Mouse (Mus musculus): Measurements from ENCODE around the gene Kif5a. TPM values are rescaled to one million over a fixed set of nuclear protein-coding genes. Genes with fewer than 3 reads are reported as not detected.

The Kif5a gene
- polyA plus RNA-seq, 1 experiment: 1.7 TPM

DNA sequence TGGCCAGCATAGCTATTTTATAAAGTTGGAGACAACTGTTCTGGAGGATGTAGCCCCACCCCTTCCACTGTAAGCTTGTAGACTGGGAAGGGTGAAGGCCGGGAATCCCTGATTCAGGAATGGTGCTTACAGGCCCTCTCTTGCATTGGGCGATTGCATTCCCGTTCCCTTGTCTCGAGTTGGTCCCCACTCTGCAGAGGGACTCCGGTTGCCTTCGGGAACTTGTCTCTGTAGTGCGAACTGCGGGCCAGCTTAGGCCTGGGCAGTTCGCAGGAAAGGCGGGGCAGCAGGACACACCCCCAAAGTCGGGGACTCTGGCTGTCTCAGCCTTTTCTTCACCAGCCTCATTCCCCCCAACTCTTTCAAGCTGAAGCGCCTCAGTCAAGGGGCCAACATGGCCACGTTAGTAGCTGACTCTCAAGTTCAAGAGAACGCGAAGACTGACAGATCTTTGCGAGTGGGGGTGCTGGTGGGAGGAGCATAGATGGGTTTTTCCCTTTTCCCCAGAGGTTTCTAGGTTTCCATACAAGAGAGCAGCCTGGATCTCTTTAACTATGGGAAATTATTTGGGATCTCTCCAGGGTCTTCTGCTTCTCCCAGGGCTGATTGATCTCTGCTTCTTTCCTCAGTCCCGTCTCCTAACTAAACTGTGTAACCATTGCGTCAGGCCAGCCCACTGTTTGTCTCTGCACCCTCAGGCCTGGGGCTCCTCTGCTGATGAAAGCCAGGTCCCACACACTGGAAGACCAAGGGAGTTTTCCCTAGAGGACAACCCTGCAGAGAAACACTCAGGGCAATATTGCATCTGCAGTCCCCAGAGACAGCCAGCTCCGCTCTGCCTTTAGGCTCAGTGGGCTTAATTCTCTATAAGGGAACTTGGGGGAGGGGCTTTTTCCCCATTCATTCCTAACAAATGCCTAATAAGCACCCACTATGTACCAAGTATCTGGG is 28.1 kb upstream of the Kif5a start:
- 3% methylated on average over 19 of the region's 19 CpGs for WGBS

GRCm38 (mm10) chr10:127290307-127290929 is 27.3 kb upstream of the Kif5a start:
- peak; percentile 86 for TF ChIP-seq POLR2A (IDR thresholded peaks at IDR 0.05; ENCODE audit: borderline replicate concordance, control insufficient read depth, low read depth, low read length)
- TF ChIP-seq CTCF (IDR thresholded peaks at IDR 0.05; ENCODE audit: control insufficient read depth, insufficient read depth, low read length): no peak; the same call in 1 of the 2 replicates
- WGBS: under 1% methylated on average over 45 of the region's 47 CpGs

More for the DNA sequence above, 28.1 kb upstream of the Kif5a start:
- TF ChIP-seq CTCF (IDR thresholded peaks at IDR 0.05; ENCODE audit: control insufficient read depth, insufficient read depth, low read length): no peak; the same call in 1 of the 2 replicates
- Histone ChIP-seq H3K4me1 (ENCODE audit: control insufficient read depth, insufficient read depth, low read length) (no peaks in the 10 kb centered on the region; the same call in 1 of the 2 replicates), H3K4me3 (replicated peaks; ENCODE audit: control insufficient read depth, low read depth, low read length) (peak overlapping the region; percentile 90), H3K27ac (ENCODE audit: control insufficient read depth, insufficient read depth, low read depth, low read length, poor library complexity) (peak overlapping the region; percentile 78)

GRCm38 (mm10) chr10:127289573-127290191 is 26.5 kb upstream of the Kif5a start:
- Histone ChIP-seq H3K4me1 (ENCODE audit: control insufficient read depth, insufficient read depth, low read length) (no peaks in the 10 kb centered on the region; the same call in 1 of the 2 replicates), H3K27ac (ENCODE audit: control insufficient read depth, insufficient read depth, low read depth, low read length, poor library complexity) (peak overlapping the region; percentile 78), H3K4me3 (replicated peaks; ENCODE audit: control insufficient read depth, low read depth, low read length) (peak overlapping the region; percentile 57)
- WGBS: under 1% methylated on average over 15 of the region's 15 CpGs
- TF ChIP-seq POLR2A (IDR thresholded peaks at IDR 0.05; ENCODE audit: borderline replicate concordance, control insufficient read depth, low read depth, low read length): no peak
- no peak for TF ChIP-seq CTCF (IDR thresholded peaks at IDR 0.05; ENCODE audit: control insufficient read depth, insufficient read depth, low read length)

More at GRCm38 (mm10) chr10:127290307-127290929, 27.3 kb upstream of the Kif5a start:
- Histone ChIP-seq H3K27ac (ENCODE audit: control insufficient read depth, insufficient read depth, low read depth, low read length, poor library complexity) (peak overlapping the region; percentile 78), H3K4me3 (replicated peaks; ENCODE audit: control insufficient read depth, low read depth, low read length) (peak overlapping the region; percentile 90), H3K4me1 (ENCODE audit: control insufficient read depth, insufficient read depth, low read length) (no peaks in the 10 kb centered on the region; the same call in 1 of the 2 replicates)

GRCm38 (mm10) chr10:127288800-127289572 is 25.8 kb upstream of the Kif5a start, which contains the start of gene Mbd6:
TSS of gene Mbd6 (minus strand) at chr10:127289018.
- peak within 1 kb of the TSS; percentile 78 for H3K27ac ChIP-seq (ENCODE audit: control insufficient read depth, insufficient read depth, low read depth, low read length, poor library complexity)
- WGBS: under 1% methylated on average over 63 of the region's 65 CpGs
- H3K4me3 ChIP-seq (replicated peaks; ENCODE audit: control insufficient read depth, low read depth, low read length): peak within 1 kb of the TSS; percentile 87
- peak; percentile 53 for TF ChIP-seq POLR2A (IDR thresholded peaks at IDR 0.05; ENCODE audit: borderline replicate concordance, control insufficient read depth, low read depth, low read length)
- no peak for TF ChIP-seq CTCF (IDR thresholded peaks at IDR 0.05; ENCODE audit: control insufficient read depth, insufficient read depth, low read length)
- no peaks in the 10 kb centered on the region; the same call in 1 of the 2 replicates for H3K4me1 ChIP-seq (ENCODE audit: control insufficient read depth, insufficient read depth, low read length)

GRCm38 (mm10) chr10:127288328-127288799 is 25.2 kb upstream of the Kif5a start:
- TF ChIP-seq POLR2A (IDR thresholded peaks at IDR 0.05; ENCODE audit: borderline replicate concordance, control insufficient read depth, low read depth, low read length): peak; percentile 57; the same call in 1 of the 2 replicates
- no peak; the same call in 1 of the 2 replicates for TF ChIP-seq CTCF (IDR thresholded peaks at IDR 0.05; ENCODE audit: control insufficient read depth, insufficient read depth, low read length)
- no peaks in the 10 kb centered on the region; the same call in 1 of the 2 replicates for H3K4me1 ChIP-seq (ENCODE audit: control insufficient read depth, insufficient read depth, low read length)
- 1% methylated on average over 27 of the region's 28 CpGs for whole genome bisulfite sequencing

GRCm38 (mm10) chr10:127287936-127288293 is 24.8 kb upstream of the Kif5a start:
- H3K27ac ChIP-seq (ENCODE audit: control insufficient read depth, insufficient read depth, low read depth, low read length, poor library complexity): peak overlapping the region; percentile 78
- WGBS: 1% methylated on average over 3 of the region's 3 CpGs
- TF ChIP-seq POLR2A (IDR thresholded peaks at IDR 0.05; ENCODE audit: borderline replicate concordance, control insufficient read depth, low read depth, low read length) (no peak), CTCF (IDR thresholded peaks at IDR 0.05; ENCODE audit: control insufficient read depth, insufficient read depth, low read length) (no peak)
- peak overlapping the region; percentile 87 for H3K4me3 ChIP-seq (replicated peaks; ENCODE audit: control insufficient read depth, low read depth, low read length)
- H3K4me1 ChIP-seq (ENCODE audit: control insufficient read depth, insufficient read depth, low read length): no peaks in the 10 kb centered on the region; the same call in 1 of the 2 replicates

More at GRCm38 (mm10) chr10:127288328-127288799, 25.2 kb upstream of the Kif5a start:
- H3K4me3 ChIP-seq (replicated peaks; ENCODE audit: control insufficient read depth, low read depth, low read length): peak overlapping the region; percentile 87
- peak overlapping the region; percentile 78 for H3K27ac ChIP-seq (ENCODE audit: control insufficient read depth, insufficient read depth, low read depth, low read length, poor library complexity)

DNA sequence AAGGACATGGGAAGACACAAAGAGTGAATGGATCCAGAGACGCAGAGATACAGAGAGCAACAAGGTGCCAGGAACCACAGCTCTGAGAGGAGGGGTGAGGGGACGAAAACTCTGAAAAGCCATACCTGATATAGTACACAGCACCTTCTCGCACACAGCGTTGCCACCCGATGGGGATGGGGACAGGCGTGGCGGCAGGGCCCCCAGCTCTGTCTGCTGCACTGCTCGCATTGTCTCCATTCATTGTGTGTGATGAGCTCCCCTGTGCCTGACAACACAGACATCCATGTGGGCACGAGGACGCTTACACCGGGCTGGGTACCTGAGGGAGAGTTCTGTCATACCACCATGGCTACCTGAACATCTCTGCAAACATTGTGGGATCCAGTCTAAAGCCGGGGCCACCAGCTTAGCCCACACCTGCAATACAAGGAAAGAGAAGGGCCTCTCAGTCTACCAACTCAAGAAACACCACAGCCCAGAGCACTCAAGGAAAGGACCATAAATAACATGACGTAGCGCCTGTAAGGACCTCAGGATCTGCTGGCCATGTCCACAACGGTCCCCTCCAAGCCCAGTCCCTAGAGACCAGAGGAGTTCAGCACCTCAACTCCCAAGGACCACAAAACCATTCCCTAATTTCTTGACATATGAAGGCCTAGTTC is 24.3 kb upstream of the Kif5a start:
- TF ChIP-seq CTCF (IDR thresholded peaks at IDR 0.05; ENCODE audit: control insufficient read depth, insufficient read depth, low read length): no peak
- no peak for TF ChIP-seq POLR2A (IDR thresholded peaks at IDR 0.05; ENCODE audit: borderline replicate concordance, control insufficient read depth, low read depth, low read length)
- no peaks in the 10 kb centered on the region; the same call in 1 of the 2 replicates for H3K4me1 ChIP-seq (ENCODE audit: control insufficient read depth, insufficient read depth, low read length)
- peak overlapping the region; percentile 6 for H3K27ac ChIP-seq (ENCODE audit: control insufficient read depth, insufficient read depth, low read depth, low read length, poor library complexity)
- WGBS: 48% methylated on average over 15 of the region's 15 CpGs
- H3K4me3 ChIP-seq (replicated peaks; ENCODE audit: control insufficient read depth, low read depth, low read length): peak overlapping the region; percentile 87

Measured in bone marrow, adult 2 months (tissue).